Mouse (Mus musculus): ENCODE results near the gene Gsk3b. TPM values are rescaled to one million over a fixed set of nuclear protein-coding genes. Genes with fewer than 3 reads are reported as not detected.
"Not testable (repeated sequence)": the region's sequence is repeated elsewhere in the genome, so short reads cannot be mapped to it uniquely, and the experiment has no call there.

Gene Gsk3b
- polyA plus RNA-seq, 1 experiment, result 44.6 TPM

DNA sequence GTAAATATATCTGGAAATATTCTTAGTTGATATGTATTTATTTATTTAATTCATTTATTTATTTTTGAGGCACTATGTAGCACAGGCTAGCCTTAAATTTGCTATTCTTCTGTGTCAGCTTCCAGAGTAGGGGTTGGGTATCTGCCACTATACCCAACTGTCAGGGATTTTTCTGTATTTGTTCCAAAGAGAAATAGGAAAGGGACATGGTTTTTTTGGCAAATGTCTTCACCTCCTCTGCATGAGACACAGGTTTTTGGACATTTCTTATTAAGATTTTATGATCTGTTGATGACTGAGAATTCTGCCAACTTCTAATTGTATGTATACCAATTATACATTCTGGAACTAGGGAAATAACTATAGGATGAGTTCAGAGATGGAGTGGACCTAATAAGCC lies 10.5 kb downstream of the Gsk3b start:
- no peak for DNase-seq (ENCODE audit: extremely low spot score in 1 of 2, low spot score in 1 of 2)

DNA sequence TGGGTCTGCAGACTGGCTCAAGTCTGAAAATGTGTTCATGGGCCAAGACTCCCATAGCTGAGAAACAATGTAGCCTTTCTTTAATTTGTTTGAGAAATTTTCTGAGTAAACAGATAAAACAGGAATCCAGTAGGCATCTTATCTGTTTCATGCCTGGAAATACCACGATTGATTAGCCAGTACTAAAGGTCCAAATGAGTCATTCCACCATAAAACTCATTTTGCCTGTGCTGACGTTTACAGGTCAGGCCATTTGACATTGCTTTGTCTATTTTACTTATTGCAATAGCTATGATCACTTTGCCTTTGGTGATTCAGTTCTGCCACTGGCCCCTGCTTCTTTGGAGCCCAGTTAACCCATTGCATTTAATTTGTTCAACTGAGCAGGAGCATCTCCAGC lies 11.8 kb downstream of the Gsk3b start:
- no peak for DNase-seq (ENCODE audit: extremely low spot score in 1 of 2, low spot score in 1 of 2)

DNA sequence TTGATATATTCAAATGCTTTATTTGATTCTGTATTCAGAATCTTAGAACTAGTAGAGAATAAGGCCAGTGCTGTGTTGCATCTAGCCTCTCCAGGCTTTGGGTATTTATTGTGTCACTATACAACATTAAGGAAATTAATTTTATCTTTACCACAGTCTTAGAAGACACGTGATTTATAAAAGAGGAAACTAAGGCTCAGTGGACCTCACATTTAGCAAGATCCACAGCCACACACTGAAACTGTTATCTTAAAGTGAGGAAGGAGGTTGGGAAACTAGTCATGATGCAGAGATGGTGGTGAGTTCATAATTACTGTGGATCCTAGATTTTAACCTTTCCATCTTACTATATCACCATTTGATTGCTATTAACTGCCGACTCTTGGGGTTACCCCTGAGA lies 16.7 kb downstream of the Gsk3b start:
- DNase-seq (ENCODE audit: extremely low spot score in 1 of 2, low spot score in 1 of 2), result no peak

DNA sequence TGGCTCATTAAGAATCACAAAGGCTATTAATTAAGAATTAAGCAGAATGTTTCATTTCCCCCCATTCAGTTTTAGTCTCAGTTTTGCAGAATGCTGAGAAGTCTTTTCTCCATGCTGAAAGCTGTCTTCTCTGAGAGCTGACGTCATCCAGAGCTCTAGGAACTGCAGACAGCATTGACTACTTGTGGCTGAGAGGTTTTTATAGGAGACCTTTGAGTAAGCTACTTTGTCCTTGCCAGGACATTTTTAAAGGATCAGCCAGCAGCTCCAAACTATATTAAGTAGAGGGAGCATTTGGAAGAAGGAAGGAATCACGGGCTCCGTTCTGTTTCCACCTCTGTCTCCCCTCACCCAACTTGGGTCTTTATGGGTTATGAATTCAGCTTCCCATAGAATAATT lies 17.7 kb downstream of the Gsk3b start:
- DNase-seq (ENCODE audit: extremely low spot score in 1 of 2, low spot score in 1 of 2), result no peak

DNA sequence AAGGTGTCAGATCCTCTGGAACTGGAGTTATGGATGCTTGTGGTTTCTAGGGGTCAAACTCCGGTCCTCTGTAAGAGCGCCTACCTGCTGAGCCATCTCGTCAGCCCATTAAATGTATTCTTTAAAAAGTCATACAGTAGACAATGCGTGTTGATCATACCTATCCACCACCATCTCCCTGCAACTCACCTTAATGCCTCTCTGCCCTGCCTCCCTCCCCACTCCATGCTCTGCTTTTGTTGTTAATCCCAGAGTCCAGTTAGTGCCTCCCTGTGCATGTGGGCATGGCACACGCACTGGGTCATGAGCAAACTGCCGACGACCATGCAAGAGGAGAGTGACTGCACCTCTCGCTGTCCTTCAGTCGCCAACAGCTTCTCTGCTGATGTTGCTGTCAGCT lies 21.2 kb downstream of the Gsk3b start:
- no peak for DNase-seq (ENCODE audit: extremely low spot score in 1 of 2, low spot score in 1 of 2)

DNA sequence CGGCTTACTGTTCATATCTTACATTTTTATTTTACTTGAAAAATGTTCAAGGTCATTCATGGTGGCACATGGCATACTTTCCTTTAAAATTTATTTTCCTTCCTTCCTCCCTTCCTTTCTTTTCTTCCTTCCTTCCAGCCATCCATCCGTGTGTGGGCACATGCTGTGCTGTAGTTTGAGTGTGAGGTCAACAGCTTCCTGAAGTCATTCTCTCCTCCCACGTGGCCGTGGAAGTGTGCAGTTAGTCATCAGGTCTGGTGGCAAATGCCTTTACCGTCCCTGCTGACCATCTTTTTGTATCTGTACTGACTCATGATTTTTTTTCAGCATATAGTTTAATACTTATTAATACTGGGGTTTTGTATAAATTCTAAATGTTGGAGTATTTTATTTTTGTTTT lies 21.8 kb downstream of the Gsk3b start:
- no peak for DNase-seq (ENCODE audit: extremely low spot score in 1 of 2, low spot score in 1 of 2)

DNA sequence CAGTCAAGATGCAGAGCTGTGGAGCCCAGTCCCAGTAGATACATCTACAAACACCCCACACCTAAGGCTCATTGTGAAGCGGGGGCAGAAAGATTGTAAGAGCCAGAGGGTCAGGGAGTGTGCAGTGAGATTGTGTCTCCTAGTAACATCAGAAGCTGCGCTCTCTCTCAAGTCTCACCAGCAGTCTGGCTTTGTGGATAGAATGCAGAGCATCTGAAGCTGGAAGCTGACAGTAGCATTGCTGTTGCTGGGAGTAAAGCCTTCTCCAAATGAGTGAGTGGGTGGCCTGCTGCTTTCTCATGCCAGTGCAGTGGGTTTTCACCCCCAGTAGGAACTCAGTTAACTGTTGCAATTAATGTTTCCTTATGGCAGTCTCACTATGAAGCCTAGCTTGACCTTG lies 25.3 kb downstream of the Gsk3b start:
- no peak for DNase-seq (ENCODE audit: extremely low spot score in 1 of 2, low spot score in 1 of 2)

DNA sequence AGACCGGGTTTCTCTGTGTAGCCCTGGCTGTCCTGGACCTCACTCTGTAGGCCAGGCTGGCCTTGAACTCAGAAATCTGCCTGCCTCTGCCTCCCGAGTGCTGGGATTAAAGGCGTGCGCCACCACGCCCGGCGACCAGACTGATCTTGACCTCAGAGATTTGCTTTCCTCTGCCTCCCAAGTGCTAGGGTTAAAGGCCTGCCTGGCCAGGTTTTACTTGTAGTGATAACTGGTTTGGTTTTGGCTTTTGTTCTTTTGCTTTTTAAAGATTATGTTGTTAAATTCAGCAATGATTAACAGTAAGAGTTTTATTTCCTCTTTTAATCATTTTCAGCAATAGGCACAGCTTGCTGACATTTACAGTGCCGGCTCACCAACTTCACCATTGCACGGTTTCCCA lies 29.1 kb downstream of the Gsk3b start:
- not testable (repeated sequence) for DNase-seq (ENCODE audit: extremely low spot score in 1 of 2, low spot score in 1 of 2)

DNA sequence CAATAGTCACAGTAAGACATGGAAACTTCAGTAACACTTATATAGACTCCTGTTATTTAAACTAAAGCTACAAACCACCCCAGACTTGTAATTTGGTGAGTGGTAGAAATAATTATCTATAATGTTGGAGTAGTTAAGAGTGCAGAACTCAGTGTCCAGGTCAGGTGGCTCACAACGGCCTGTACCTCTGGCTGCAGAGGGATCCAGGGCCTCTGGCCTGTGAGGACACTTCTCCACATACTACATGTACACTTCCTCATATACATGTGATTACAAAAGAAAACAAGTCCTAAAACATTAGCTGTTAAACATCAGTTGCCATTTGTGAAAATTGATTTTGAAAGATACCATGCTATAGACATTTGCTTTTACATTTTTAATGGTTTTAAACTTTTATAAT lies 29.9 kb downstream of the Gsk3b start:
- no peak for DNase-seq (ENCODE audit: extremely low spot score in 1 of 2, low spot score in 1 of 2)

DNA sequence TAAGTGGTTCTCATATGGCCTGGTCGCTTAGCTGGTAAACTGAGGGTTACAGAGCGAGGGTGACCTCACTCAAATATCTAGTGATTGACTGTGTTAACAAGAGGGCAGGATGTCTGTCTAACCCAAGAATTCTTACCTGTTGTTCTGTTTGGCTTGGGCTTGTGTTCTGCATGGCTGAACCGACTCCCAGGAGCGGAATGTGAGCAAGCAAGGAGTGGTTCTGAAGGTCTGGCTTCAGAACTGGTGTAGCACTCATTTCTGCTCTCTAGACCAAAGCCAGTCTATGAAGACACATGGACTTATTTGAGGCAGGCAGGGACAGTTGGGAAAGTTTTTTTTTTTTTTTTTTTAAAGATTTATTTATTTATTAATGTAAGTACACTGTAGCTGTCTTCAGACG lies 30.5 kb downstream of the Gsk3b start:
- DNase-seq (ENCODE audit: extremely low spot score in 1 of 2, low spot score in 1 of 2), result no peak

DNA sequence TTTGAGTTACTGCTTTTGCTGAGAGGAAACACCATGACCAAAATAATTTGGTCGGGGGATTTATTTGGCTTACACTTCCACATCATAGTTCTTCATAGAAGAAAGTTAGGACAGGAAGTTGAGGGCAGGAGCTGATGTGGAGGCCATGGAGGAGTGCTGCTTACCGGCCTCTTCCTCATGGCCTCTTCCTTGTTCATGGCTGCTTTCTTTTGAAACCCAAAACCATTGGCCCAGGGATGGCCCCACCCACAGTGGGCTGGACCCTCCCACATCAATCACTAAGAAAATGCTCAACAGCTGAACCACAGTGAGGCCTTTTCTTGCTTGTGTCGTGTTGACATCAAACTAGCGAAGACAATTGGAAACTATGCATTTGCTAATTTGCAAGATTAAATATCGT lies 40.4 kb downstream of the Gsk3b start:
- no peak for DNase-seq (ENCODE audit: extremely low spot score in 1 of 2, low spot score in 1 of 2)

DNA sequence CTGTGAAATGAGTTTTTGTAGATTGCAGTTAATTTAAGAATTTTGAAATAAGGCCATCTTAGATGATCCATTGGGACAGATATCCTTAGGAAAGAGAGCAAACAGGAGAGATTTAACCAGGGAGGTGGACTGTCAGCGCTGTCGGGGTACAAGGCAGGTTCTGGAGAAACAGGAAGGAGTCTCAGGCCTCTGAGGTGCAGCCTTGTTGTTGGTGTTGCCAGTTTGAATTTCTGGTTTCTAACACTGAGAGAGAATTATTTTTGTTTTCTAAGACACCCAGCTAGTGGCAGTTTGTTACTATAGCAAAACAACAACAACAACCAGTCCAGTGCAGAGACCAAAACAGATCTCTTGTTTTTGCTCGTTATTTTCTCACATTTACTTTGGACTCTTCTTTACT lies 42.2 kb downstream of the Gsk3b start:
- no peak for DNase-seq (ENCODE audit: extremely low spot score in 1 of 2, low spot score in 1 of 2)

DNA sequence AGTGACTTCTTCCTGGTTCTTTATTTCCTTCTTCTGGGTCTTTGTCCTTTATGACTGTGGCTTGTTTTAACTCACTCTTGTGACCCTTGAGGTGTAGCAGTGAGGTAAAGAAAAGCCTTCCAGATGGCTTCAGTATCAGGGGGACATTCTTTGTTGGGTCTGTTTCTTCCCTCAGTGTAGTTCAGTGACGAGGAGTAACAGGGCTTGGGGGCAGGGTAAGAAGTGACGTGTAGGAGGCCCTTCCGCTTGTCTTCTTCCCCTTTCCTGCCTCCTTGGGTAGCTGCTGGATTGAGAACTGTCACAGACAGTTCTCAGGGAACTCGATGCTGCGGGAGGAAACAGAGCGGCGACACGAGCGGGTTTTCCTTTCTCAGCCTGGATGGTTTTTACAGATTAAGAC lies 43.0 kb downstream of the Gsk3b start:
- no peak for DNase-seq (ENCODE audit: extremely low spot score in 1 of 2, low spot score in 1 of 2)

DNA sequence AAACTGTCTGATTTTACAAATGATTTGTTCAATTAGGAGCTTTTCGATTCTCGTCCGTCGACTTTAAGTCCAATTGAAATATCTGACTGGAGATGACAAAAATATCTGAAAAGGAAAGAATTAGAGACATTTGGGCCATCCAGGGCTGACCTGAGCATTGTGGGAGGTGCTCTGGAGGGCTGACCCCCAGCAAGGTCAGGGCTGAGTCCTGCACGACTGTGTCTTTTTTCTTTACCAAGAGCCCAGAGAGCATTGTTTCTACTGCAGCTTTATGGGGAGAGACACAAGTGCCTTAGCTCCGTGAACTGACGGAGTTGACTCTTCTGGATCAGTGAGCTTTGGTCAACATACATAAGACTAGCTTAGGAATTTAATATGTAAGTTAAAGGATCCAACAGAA lies 43.4 kb downstream of the Gsk3b start:
- DNase-seq (ENCODE audit: extremely low spot score in 1 of 2, low spot score in 1 of 2), result no peak

DNA sequence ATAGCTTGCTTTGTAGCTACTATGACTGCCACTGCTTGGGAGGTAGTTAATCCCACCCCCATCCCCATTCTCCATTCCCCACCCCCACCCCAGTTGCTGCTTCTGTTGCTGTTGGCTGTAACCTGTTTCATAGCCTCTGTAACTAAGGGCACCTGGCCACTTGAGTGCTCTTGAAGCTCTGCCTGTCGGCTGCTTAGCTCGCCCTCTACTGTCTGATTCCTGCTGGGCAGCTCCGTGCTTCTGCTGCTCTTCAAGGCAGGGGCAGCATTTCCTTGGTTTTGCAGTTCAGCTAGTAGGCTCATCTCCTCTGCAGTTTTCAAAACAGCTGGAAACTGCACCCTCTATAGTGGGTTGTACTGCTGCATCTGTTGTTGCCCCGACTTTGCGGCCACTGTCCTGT lies 48.5 kb downstream of the Gsk3b start:
- DNase-seq (ENCODE audit: extremely low spot score in 1 of 2, low spot score in 1 of 2), result peak in 1 of 2 experiments; percentile 50

DNA sequence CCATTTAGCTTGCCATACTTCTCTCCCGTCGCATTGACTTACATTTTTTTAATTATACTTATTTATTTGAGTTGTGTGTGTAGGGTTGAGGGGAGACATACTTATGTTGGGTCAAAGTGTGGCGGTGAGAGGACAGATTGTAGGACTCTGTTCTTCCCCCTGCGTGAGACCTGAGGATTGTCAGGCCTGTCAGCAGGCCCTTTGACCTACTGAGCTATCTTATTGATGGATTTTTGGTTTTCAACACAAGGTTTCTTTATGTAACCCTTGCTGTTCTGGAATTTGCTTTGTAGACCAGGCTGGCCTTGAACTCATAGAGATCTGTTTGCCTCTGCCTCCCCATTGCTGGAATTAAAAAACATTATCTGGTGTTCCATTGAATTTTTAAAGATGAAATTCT lies 56.1 kb downstream of the Gsk3b start:
- DNase-seq (ENCODE audit: extremely low spot score in 1 of 2, low spot score in 1 of 2), result no peak

DNA sequence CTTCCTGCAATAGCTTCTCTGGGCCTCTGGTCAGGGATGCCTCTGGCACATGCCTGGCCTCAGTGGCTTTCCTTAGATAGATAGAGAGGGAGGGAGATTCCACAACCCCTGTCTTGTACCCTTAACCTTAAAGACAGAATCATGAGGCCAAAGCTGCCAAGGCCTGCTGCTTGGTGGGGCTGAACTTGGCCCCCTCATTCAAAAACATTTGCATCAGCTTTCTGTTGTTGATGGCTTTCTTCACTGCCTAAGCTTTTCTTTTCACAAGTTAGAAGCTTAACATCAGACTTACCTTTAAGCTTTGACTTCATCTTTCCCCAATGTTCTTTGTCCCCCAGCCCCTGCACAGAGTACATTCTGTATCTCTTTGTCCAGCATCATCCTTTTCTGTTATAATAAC lies 61.8 kb downstream of the Gsk3b start:
- DNase-seq (ENCODE audit: extremely low spot score in 1 of 2, low spot score in 1 of 2), result no peak

DNA sequence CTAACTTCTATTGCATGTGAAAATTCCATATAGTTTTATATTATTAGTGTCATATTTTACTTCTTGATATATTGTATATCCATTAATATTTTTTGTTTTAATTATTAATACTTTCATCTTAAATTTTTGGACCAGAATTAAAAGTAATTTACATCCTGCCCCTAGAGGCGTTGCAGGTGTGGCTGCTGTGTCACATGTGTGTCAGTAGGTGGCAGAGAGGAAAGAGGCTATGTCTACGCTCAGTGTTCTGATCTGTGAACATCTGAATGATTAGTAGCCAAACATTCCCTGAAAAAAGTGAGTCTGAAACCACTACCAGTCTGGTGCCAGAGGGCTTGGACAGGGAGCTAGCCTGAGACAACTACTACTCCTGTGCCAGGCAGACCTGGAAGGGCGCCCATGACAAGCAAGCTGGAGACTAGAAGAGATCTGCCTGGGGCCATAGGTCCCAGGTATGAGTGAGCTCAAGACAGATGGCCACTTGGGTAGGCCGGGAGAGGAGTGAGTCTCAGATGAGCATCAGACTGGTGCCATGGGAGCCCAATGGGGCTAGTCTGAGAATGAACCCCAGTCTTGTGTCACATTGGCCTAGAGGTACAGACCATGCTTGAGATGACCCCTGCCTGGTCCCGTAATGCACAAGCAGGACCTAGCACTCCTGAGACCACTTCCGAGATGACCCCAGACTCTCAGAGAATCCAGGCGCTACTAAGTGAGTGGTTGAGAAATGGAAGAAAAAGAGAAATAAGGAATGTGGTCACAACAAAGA lies 69.2 kb downstream of the Gsk3b start:
- DNase-seq (ENCODE audit: extremely low spot score in 1 of 2, low spot score in 1 of 2), result no peak

DNA sequence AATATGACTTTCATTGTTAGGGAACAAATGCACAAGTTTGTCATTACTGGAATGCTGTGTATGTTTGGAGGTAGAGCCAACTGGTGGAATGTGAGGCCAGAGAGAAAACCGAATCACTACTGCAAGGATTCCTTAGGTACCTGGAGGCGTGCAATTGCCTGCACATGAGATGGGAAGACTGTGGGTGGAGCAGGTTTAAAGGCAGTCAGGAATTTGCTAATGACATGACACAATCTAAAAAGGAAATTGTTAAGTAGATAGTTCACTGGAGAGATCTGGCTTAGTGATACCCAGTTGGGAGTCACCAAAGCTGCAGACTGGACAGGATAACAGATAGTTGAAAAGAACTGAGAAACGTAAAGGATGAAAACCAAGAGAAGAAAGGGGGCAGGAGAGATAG lies 73.2 kb downstream of the Gsk3b start:
- DNase-seq (ENCODE audit: extremely low spot score in 1 of 2, low spot score in 1 of 2), result no peak

DNA sequence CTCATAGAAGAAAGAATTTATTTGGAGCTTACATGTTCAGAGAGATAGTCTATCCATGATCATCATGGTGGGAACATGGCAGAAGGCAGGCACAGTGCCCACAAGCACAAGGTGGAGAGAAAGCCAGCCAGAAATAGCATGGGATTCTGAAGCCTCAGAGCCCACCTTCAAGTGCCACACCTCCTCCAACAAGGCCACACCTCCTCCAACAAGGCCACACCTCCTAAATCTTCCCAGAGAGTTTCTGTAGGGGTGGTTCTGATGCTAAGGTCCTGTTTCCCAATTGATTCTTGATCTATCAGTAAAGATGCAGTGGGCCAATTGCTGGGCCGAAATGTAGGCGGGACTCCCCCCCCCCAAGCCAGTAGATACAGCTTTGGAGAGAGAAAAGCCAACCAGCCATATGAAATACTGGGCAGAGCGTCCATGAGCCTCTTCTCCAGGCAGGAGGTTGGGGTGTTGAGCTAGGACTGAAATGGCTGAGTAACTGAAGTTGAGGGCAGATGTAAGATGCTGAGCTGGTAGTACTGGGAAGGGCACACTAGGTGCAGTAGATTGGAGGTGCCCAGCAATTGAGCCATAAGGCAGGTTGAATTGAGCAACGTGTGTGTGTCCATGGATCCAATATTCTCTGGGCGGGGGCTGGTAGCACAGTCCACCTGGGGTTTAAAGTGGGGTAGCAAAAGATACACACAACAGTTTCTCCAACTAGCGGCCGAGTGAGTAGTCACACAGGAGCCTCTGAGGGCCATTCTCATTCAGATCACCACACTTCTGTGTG lies 76.2 kb downstream of the Gsk3b start:
- no peak for DNase-seq (ENCODE audit: extremely low spot score in 1 of 2, low spot score in 1 of 2)

DNA sequence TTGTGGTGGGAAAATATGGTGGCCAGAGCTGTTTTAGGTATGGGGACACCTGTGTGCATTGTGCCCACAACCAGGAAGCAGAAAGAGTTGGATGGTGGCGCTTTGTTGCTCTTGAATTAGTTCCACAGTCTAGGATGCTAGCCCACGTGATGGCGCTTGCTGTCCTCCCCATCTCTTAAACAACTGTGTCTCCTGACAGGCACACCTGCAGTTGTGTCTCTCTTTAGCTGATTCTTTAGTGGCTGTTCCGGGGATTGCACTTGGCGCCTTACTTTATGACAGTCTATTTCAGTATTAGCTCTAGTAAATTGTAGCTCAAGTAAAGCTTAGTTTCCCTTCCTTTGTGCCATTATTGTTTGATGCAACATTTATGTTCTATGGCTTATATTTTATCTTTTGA lies 80.2 kb downstream of the Gsk3b start:
- DNase-seq (ENCODE audit: extremely low spot score in 1 of 2, low spot score in 1 of 2), result no peak

DNA sequence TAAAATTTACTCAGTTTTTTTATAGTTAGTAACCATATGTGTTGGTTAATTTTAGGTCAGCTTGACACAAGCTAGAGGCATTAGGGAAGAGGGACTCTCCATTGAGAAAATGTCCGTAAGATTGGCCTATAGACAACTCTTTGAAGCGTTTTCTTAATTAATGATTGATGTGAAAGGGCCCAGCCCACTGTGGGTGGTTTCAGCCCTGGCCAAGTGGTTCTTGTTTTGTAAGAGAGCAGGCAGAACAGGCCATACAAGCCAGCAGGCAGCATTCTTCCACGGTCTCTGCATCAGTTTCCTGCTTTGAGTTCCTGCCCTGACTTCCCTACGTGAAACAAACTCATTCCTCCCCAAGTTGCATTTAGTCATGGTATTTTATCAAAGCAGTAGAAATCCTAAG lies 90.3 kb downstream of the Gsk3b start:
- DNase-seq (ENCODE audit: extremely low spot score in 1 of 2, low spot score in 1 of 2), result no peak
